Mouse (Mus musculus) embryonic fibroblast, embryonic 13.5 days (primary cell): ENCODE measurements around the gene Opn4. TPM values are rescaled to one million over a fixed set of nuclear protein-coding genes. Genes with fewer than 3 reads are reported as not detected.

Experiments used
- H3K27ac ChIP-seq: 2 replicates; pipeline ENCODE4 v1.5.1; 2012; ENCODE audit warnings: low read length, control low read depth, inconsistent platforms; ENCODE audit not compliant: insufficient read depth
- H3K4me1 ChIP-seq: 2 replicates; pipeline ENCODE4 v1.6.1; 2011; ENCODE audit warnings: low read length; ENCODE audit not compliant: control insufficient read depth, insufficient read depth
- H3K4me3 ChIP-seq: 2 replicates; pipeline ENCODE4 v1.5.1; 2011; ENCODE audit warnings: mild to moderate bottlenecking, control low read depth, low read length; ENCODE audit not compliant: insufficient read depth
- CTCF ChIP-seq: IDR thresholded peaks from 2 replicates; pipeline ENCODE4 v1.5.1; 2011; ENCODE audit warnings: mild to moderate bottlenecking, control low read depth, low read length, moderate library complexity, borderline replicate concordance; ENCODE audit not compliant: insufficient read depth
- POLR2A ChIP-seq: IDR thresholded peaks from 2 replicates; pipeline ENCODE4 v1.6.1; 2011; ENCODE audit warnings: low read depth, mild to moderate bottlenecking, control low read depth, low read length, moderate library complexity
- polyA plus RNA-seq: library from polyadenylated mRNA; stranded (reverse); fragments of >200 nt; gene quantifications from 2 replicates; pipeline ENCODE4 v1.2.4, GENCODE M21; 2011; ENCODE audit warnings: low read depth; ENCODE audit not compliant: missing spikeins, insufficient read length

Opn4 gene
- polyA plus RNA-seq, 1 experiment: not detected

- no peak overlapping the region for H3K27ac ChIP-seq
- no peak overlapping the region for H3K4me3 ChIP-seq
- TF ChIP-seq POLR2A: no peak
- no peak for TF ChIP-seq CTCF
- no peaks in the 10 kb centered on the region for H3K4me1 ChIP-seq
Measured at GRCm38 (mm10) chr14:34568626-34569025, 31.3 kb downstream of the Opn4 start.

- TF ChIP-seq CTCF (no peak), POLR2A (no peak)
- Histone ChIP-seq H3K4me1 (no peaks in the 10 kb centered on the region), H3K27ac (no peak overlapping the region), H3K4me3 (no peak overlapping the region)
Measured at GRCm38 (mm10) chr14:34567697-34568096, 32.2 kb downstream of the Opn4 start.

- H3K4me1 ChIP-seq: no peaks in the 10 kb centered on the region
- H3K27ac ChIP-seq: no peak overlapping the region
- H3K4me3 ChIP-seq: no peak overlapping the region
- TF ChIP-seq CTCF (no peak), POLR2A (no peak)
Measured at GRCm38 (mm10) chr14:34566530-34566929, 33.4 kb downstream of the Opn4 start.

- H3K27ac ChIP-seq: no peak overlapping the region
- H3K4me3 ChIP-seq: no peak overlapping the region
- H3K4me1 ChIP-seq: no peaks in the 10 kb centered on the region
- no peak for TF ChIP-seq POLR2A
- TF ChIP-seq CTCF: no peak
Measured at GRCm38 (mm10) chr14:34565711-34566110, 34.2 kb downstream of the Opn4 start.

- Histone ChIP-seq H3K27ac (no peak overlapping the region), H3K4me1 (no peaks in the 10 kb centered on the region), H3K4me3 (no peak overlapping the region)
- TF ChIP-seq CTCF (no peak), POLR2A (no peak)
Measured at GRCm38 (mm10) chr14:34564646-34565045, 35.3 kb downstream of the Opn4 start.

GRCm38 (mm10) chr14:34562393-34562792 is 37.5 kb downstream of the Opn4 start:
- no peak overlapping the region for H3K4me3 ChIP-seq
- TF ChIP-seq CTCF (no peak), POLR2A (no peak)
- H3K4me1 ChIP-seq: no peaks in the 10 kb centered on the region
- H3K27ac ChIP-seq: no peak overlapping the region

GRCm38 (mm10) chr14:34561647-34562046 is 38.3 kb downstream of the Opn4 start:
- H3K4me1 ChIP-seq: no peaks in the 10 kb centered on the region
- H3K27ac ChIP-seq: no peak overlapping the region

GRCm38 (mm10) chr14:34558947-34559346 is 41.0 kb downstream of the Opn4 start:
- H3K4me3 ChIP-seq: no peak overlapping the region
- no peak for TF ChIP-seq POLR2A
- no peak for TF ChIP-seq CTCF
- H3K27ac ChIP-seq: no peak overlapping the region
- H3K4me1 ChIP-seq: 0 out of 2 replicates have a peak, but pooled peaks cover 3% of the 10 kb centered on the region

More at GRCm38 (mm10) chr14:34561647-34562046, 38.3 kb downstream of the Opn4 start:
- no peak overlapping the region for H3K4me3 ChIP-seq
- no peak for TF ChIP-seq POLR2A
- no peak for TF ChIP-seq CTCF

GRCm38 (mm10) chr14:34555211-34555610 is 44.7 kb downstream of the Opn4 start:
- no peak overlapping the region for H3K4me3 ChIP-seq
- TF ChIP-seq POLR2A (no peak), CTCF (no peak)
- no peak overlapping the region for H3K27ac ChIP-seq
- 0 out of 2 replicates have a peak, but pooled peaks cover 4% of the 10 kb centered on the region for H3K4me1 ChIP-seq

- Histone ChIP-seq H3K27ac (no peak overlapping the region), H3K4me3 (no peak overlapping the region), H3K4me1 (0 out of 2 replicates have a peak, but pooled peaks cover 4% of the 10 kb centered on the region)
- TF ChIP-seq CTCF: no peak
Measured at GRCm38 (mm10) chr14:34554047-34554446, 45.9 kb downstream of the Opn4 start.

- H3K4me3 ChIP-seq: no peak overlapping the region
- H3K27ac ChIP-seq: no peak overlapping the region
- H3K4me1 ChIP-seq: 0 out of 2 replicates have a peak, but pooled peaks cover 4% of the 10 kb centered on the region
- TF ChIP-seq POLR2A (no peak), CTCF (no peak)
Measured at GRCm38 (mm10) chr14:34553470-34553869, 46.5 kb downstream of the Opn4 start.
